Mouse (Mus musculus): Measurements from ENCODE around the gene E2f2.

DNA sequence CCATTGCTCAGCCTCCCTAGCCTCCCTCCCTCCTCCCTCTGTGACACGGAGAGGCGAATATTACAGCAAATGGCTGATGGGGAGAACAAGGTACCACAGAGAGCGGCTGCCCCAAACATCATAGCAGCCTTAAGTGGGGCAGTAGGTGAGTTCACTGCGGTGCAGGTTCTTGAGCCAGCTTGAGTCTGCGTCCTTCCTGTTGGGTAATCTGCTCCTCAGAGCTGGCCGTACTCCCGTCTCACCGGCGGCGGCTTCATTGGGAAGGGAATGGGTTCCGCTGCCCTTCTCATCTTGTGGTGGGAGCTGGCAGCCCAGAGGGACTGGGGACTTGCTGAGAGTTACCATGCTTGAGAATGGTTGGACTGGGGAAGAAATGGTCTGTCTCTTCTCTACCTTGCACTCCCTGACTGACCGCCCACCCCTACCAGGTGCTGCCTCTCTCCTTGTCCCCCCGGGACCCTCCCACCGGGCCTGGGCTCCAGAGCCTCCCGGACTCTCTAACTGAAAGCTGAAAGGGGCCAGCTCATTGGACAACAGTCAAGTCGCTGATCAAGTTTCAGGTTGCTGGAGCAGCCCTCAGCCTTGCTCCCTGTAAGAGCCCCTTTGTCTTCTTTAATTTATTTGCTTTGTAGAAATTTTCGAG, 48.1 kb downstream of the E2f2 start:
- no peak for TF ChIP-seq CTCF (IDR thresholded peaks at IDR 0.05)
- no peak for TF ChIP-seq EP300 (IDR thresholded peaks at IDR 0.05; ENCODE audit: insufficient read depth, low read depth, low read length)
- TF ChIP-seq POLR2A (IDR thresholded peaks at IDR 0.05; ENCODE audit: insufficient read depth, low read depth, low read length): no peak
